Mouse (Mus musculus): Measurements from ENCODE around the gene Usp32.

DNA sequence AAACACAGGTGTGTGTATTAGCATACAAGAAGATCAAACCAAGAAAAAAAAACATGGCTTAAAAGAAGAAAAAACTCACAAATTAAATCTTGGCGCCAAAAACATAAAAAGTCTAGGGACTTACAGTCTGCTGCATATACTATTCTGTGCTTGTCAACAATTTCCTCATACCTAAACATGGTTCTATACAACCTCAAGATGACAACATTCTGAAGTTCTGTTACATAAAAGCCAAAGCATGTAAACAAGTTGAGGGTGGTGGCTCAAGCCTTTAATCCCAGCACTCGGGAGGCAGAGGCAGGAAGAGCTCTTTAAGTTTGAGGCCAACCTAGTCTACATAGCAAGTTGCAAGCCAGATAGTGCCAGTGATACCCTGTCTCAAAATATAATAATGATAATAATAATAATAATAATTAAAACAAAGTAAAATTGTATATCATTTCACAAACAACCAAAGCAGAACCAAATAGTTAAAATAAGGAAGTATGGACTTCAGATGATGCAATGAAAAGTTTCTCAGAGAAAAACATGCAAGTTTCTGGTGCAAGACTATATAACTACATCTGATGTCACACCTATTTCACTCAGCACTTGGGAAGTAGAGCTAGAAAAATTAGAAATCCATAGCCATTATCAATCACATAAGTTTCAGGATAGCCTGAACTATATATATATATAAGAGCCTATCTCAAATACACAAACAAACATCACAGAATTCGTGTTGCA is 16.5 kb downstream of the Usp32 start:
- TF ChIP-seq CTCF (IDR thresholded peaks at IDR 0.05; ENCODE audit: low read depth, low read length) (no peak), EP300 (IDR thresholded peaks at IDR 0.05; ENCODE audit: insufficient read depth, low read depth, low read length) (no peak)

All from ES-Bruce4 (cell line).